Mouse (Mus musculus) urinary bladder, adult 18-20 months (tissue): Measurements from ENCODE around the gene Calhm6.

ENCODE experiments used
- DNase-seq, 2 experiments: peaks; one replicate each; pipeline ENCODE4 v3.0.0; 2022; ENCODE audit warnings: low spot score in 2 of 2, mixed read lengths in 2 of 2

Gene Calhm6

GRCm38 (mm10) chr10:34127392-34128378, at the start of gene Calhm6:
Calhm6 (minus strand) TSS chr10:34127984.
- peak in 1 of 2 experiments; percentile 18 for DNase-seq

GRCm38 (mm10) chr10:34175870-34176606, 48.3 kb upstream of the Calhm6 start:
- no peak for DNase-seq

GRCm38 (mm10) chr10:34172663-34173282, 45.0 kb upstream of the Calhm6 start:
- no peak for DNase-seq

- DNase-seq, result no peak
Observed at GRCm38 (mm10) chr10:34171660-34172059, 43.9 kb upstream of the Calhm6 start.

GRCm38 (mm10) chr10:34171191-34171590, 43.4 kb upstream of the Calhm6 start:
- no peak for DNase-seq

- no peak for DNase-seq
Observed at GRCm38 (mm10) chr10:34166971-34167370, 39.2 kb upstream of the Calhm6 start.

GRCm38 (mm10) chr10:34155796-34156554, 28.2 kb upstream of the Calhm6 start:
- DNase-seq, result no peak

- no peak for DNase-seq
Observed at GRCm38 (mm10) chr10:34151827-34152226, 24.0 kb upstream of the Calhm6 start.

GRCm38 (mm10) chr10:34150454-34150853, 22.7 kb upstream of the Calhm6 start:
- no peak for DNase-seq

- no peak for DNase-seq
Observed at GRCm38 (mm10) chr10:34149772-34150171, 22.0 kb upstream of the Calhm6 start.

GRCm38 (mm10) chr10:34141693-34142092, 13.9 kb upstream of the Calhm6 start:
- no peak for DNase-seq

GRCm38 (mm10) chr10:34139768-34140167, 12.0 kb upstream of the Calhm6 start:
- DNase-seq, result no peak

- DNase-seq, result no peak
Observed at GRCm38 (mm10) chr10:34138027-34138426, 10.2 kb upstream of the Calhm6 start.

GRCm38 (mm10) chr10:34136432-34136831, 8.6 kb upstream of the Calhm6 start:
- DNase-seq, result no peak

GRCm38 (mm10) chr10:34131356-34131755, 3.6 kb upstream of the Calhm6 start:
- DNase-seq, result no peak

- DNase-seq, result no peak
Observed at GRCm38 (mm10) chr10:34128391-34128790, 607 bp upstream of the Calhm6 start.

- no peak for DNase-seq
Observed at GRCm38 (mm10) chr10:34118421-34118820, 9.4 kb downstream of the Calhm6 start.

- no peak for DNase-seq
Observed at GRCm38 (mm10) chr10:34117770-34118169, 10.0 kb downstream of the Calhm6 start.

GRCm38 (mm10) chr10:34117131-34117530, 10.7 kb downstream of the Calhm6 start:
- DNase-seq, result no peak

GRCm38 (mm10) chr10:34111964-34112738, 15.6 kb downstream of the Calhm6 start:
- no peak for DNase-seq
